Mouse (Mus musculus) MEL (cell line): ENCODE results near the gene Tas2r143. TPM values are rescaled to one million over a fixed set of nuclear protein-coding genes. Genes with fewer than 3 reads are reported as not detected.

Source experiments
- DNase-seq: peaks from one replicate; pipeline ENCODE4 v3.0.0; 2011; ENCODE audit warnings: low read depth, low spot score
- H3K27ac ChIP-seq: 2 replicates; pipeline ENCODE4 v1.5.1; 2012; ENCODE audit warnings: low read depth, mild to moderate bottlenecking, control low read depth, low read length, moderate library complexity; ENCODE audit not compliant: control insufficient read depth
- H3K27me3 ChIP-seq, 2 experiments: fragments of 150-350 bp in 1 of 2; sonication (generic) in 1 of 2; 2 replicates each; pipeline ENCODE4 v1.6.1; 2012; ENCODE audit warnings: low read length in 2 of 2, mild to moderate bottlenecking in 2 of 2, improper control_type of control experiment in 1 of 2, moderate library complexity in 1 of 2; ENCODE audit not compliant: insufficient read depth in 2 of 2, control insufficient read depth in 1 of 2
- H3K36me3 ChIP-seq, 2 experiments: 2 replicates each; pipeline ENCODE4 v1.6.1; 2012 to 2014; ENCODE audit warnings: low read length in 2 of 2, improper control_type of control experiment in 1 of 2, inconsistent platforms in 1 of 2, mild to moderate bottlenecking in 1 of 2; ENCODE audit not compliant: insufficient read depth in 2 of 2, control insufficient read depth in 1 of 2
- H3K4me1 ChIP-seq, 2 experiments: fragments of 150-350 bp in 1 of 2; sonication (generic) in 1 of 2; 2 replicates each; pipeline ENCODE4 v1.6.1; 2012; ENCODE audit warnings: low read length in 2 of 2, improper control_type of control experiment in 1 of 2, mild to moderate bottlenecking in 1 of 2; ENCODE audit not compliant: insufficient read depth in 2 of 2, control insufficient read depth in 1 of 2
- H3K4me3 ChIP-seq, 2 experiments: fragments of 150-350 bp in 1 of 2; sonication (generic) in 1 of 2; 2 replicates each; pipeline ENCODE4 v1.5.1; 2012; ENCODE audit warnings: low read depth in 2 of 2, low read length in 2 of 2, mild to moderate bottlenecking in 2 of 2, moderate library complexity in 2 of 2, control low read depth in 1 of 2, improper control_type of control experiment in 1 of 2; ENCODE audit not compliant: control insufficient read depth in 1 of 2, insufficient read depth in 1 of 2
- H3K79me2 ChIP-seq: 2 replicates; pipeline ENCODE4 v1.6.1; 2012; ENCODE audit warnings: mild to moderate bottlenecking, low read length, moderate library complexity; ENCODE audit not compliant: control insufficient read depth, poor library complexity, insufficient read depth
- H3K9ac ChIP-seq: 2 replicates; pipeline ENCODE4 v1.6.1; 2012; ENCODE audit warnings: low read depth, mild to moderate bottlenecking, control low read depth, low read length, moderate library complexity; ENCODE audit not compliant: control insufficient read depth, poor library complexity, severe bottlenecking
- H3K9me3 ChIP-seq: fragments of 150-350 bp; sonication (generic); replicated peaks from 2 replicates; pipeline ENCODE4 v1.6.1; 2012; ENCODE audit warnings: mild to moderate bottlenecking, low read length, improper control_type of control experiment, moderate library complexity; ENCODE audit not compliant: insufficient read depth
- BHLHE40 ChIP-seq: IDR thresholded peaks from 2 replicates; pipeline ENCODE4 v1.6.1; 2012; ENCODE audit warnings: low read depth, mild to moderate bottlenecking, inconsistent platforms, low read length, improper control_type of control experiment, borderline replicate concordance
- CHD1 ChIP-seq: IDR thresholded peaks from 2 replicates; pipeline ENCODE4 v1.6.1; 2012; ENCODE audit warnings: low read depth, mild to moderate bottlenecking, inconsistent platforms, low read length, improper control_type of control experiment
- E2F4 ChIP-seq: IDR thresholded peaks from 2 replicates; pipeline ENCODE4 v1.6.1; 2011; ENCODE audit warnings: low read depth, low read length, improper control_type of control experiment, borderline replicate concordance
- ELF1 ChIP-seq: IDR thresholded peaks from 2 replicates; pipeline ENCODE4 v1.6.1; 2014; ENCODE audit warnings: low read depth, mild to moderate bottlenecking, inconsistent platforms, low read length, improper control_type of control experiment, moderate library complexity
- EP300 ChIP-seq, 2 experiments: IDR thresholded peaks; 2 replicates each; pipeline ENCODE4 v1.6.1; 2011; ENCODE audit warnings: improper control_type of control experiment in 2 of 2, low read length in 2 of 2, low read depth in 1 of 2, mild to moderate bottlenecking in 1 of 2
- ETS1 ChIP-seq: IDR thresholded peaks from 2 replicates; pipeline ENCODE4 v1.6.1; 2012; ENCODE audit warnings: low read depth, mild to moderate bottlenecking, inconsistent platforms, low read length, improper control_type of control experiment, moderate library complexity
- GATA1 ChIP-seq: IDR thresholded peaks from 2 replicates; pipeline ENCODE4 v1.6.1; 2011; ENCODE audit warnings: low read depth, low read length, improper control_type of control experiment
- HCFC1 ChIP-seq: IDR thresholded peaks from 2 replicates; pipeline ENCODE4 v1.6.1; 2012; ENCODE audit warnings: low read depth, mild to moderate bottlenecking, inconsistent platforms, low read length, improper control_type of control experiment, moderate library complexity
- JUND ChIP-seq: IDR thresholded peaks from 2 replicates; pipeline ENCODE4 v1.6.1; 2011; ENCODE audit warnings: low read depth, mild to moderate bottlenecking, improper control_type of control experiment, low read length
- KAT2A ChIP-seq: conservative IDR thresholded peaks from 2 replicates; pipeline ENCODE4 v1.6.1; 2012; ENCODE audit warnings: low read depth, low read length, improper control_type of control experiment, inconsistent platforms
- MAFK ChIP-seq: IDR thresholded peaks from 2 replicates; pipeline ENCODE4 v1.6.1; 2011; ENCODE audit warnings: low read depth, mild to moderate bottlenecking, low read length, improper control_type of control experiment, borderline replicate concordance
- MEF2A ChIP-seq: IDR thresholded peaks from 2 replicates; pipeline ENCODE4 v1.6.1; 2014; ENCODE audit warnings: low read depth, mild to moderate bottlenecking, inconsistent platforms, low read length, improper control_type of control experiment; ENCODE audit not compliant: poor library complexity, insufficient replicate concordance, severe bottlenecking; ENCODE audit errors: extremely low read depth
- MXI1 ChIP-seq: IDR thresholded peaks from 2 replicates; pipeline ENCODE4 v1.6.1; 2011; ENCODE audit warnings: mild to moderate bottlenecking, low read depth, low read length, improper control_type of control experiment
- MYB ChIP-seq: IDR thresholded peaks from 2 replicates; pipeline ENCODE4 v1.6.1; 2011; ENCODE audit warnings: mild to moderate bottlenecking, low read depth, low read length, improper control_type of control experiment
- MYC ChIP-seq: IDR thresholded peaks from 2 replicates; pipeline ENCODE4 v1.6.1; 2011; ENCODE audit warnings: low read depth, mild to moderate bottlenecking, low read length, improper control_type of control experiment, moderate library complexity
- NELFE ChIP-seq: IDR thresholded peaks from 2 replicates; pipeline ENCODE4 v1.6.1; 2011; ENCODE audit warnings: low read depth, low read length, improper control_type of control experiment
- POLR2A ChIP-seq, 2 experiments: IDR thresholded peaks; 2 replicates each; pipeline ENCODE4 v1.6.1; 2011 to 2012; ENCODE audit warnings: low read length in 2 of 2, mild to moderate bottlenecking in 2 of 2, control low read depth in 1 of 2, improper control_type of control experiment in 1 of 2, low read depth in 1 of 2, moderate library complexity in 1 of 2; ENCODE audit not compliant: control insufficient read depth in 1 of 2, insufficient read depth in 1 of 2, poor library complexity in 1 of 2
- POLR2AphosphoS2 ChIP-seq: IDR thresholded peaks from 2 replicates; pipeline ENCODE4 v1.6.1; 2011; ENCODE audit warnings: low read length, improper control_type of control experiment
- RAD21 ChIP-seq: IDR thresholded peaks from 2 replicates; pipeline ENCODE4 v1.6.1; 2011; ENCODE audit warnings: mild to moderate bottlenecking, low read depth, low read length, improper control_type of control experiment
- RCOR1 ChIP-seq: IDR thresholded peaks from 2 replicates; pipeline ENCODE4 v1.6.1; 2012; ENCODE audit warnings: low read depth, mild to moderate bottlenecking, inconsistent platforms, low read length, improper control_type of control experiment
- SIN3A ChIP-seq: IDR thresholded peaks from 2 replicates; pipeline ENCODE4 v1.6.1; 2012; ENCODE audit warnings: low read length, improper control_type of control experiment, inconsistent platforms
- TAL1 ChIP-seq: IDR thresholded peaks from 2 replicates; pipeline ENCODE4 v1.6.1; 2012; ENCODE audit warnings: mild to moderate bottlenecking, inconsistent platforms, low read length, moderate library complexity, mixed read lengths
- TBP ChIP-seq: IDR thresholded peaks from 2 replicates; pipeline ENCODE4 v1.8.0; 2011; ENCODE audit warnings: low read depth, low read length, improper control_type of control experiment
- TCF12 ChIP-seq: IDR thresholded peaks from 2 replicates; pipeline ENCODE4 v1.6.1; 2014; ENCODE audit warnings: low read depth, mild to moderate bottlenecking, inconsistent platforms, low read length, improper control_type of control experiment, moderate library complexity
- UBTF ChIP-seq: IDR thresholded peaks from 2 replicates; pipeline ENCODE4 v1.6.1; 2012; ENCODE audit warnings: low read depth, mild to moderate bottlenecking, inconsistent platforms, low read length, improper control_type of control experiment, moderate library complexity, borderline replicate concordance; ENCODE audit not compliant: insufficient read depth
- USF2 ChIP-seq, 2 experiments: IDR thresholded peaks; 2 replicates each; pipeline ENCODE4 v1.6.1; 2011 to 2012; ENCODE audit warnings: improper control_type of control experiment in 2 of 2, low read length in 2 of 2, borderline replicate concordance in 1 of 2, inconsistent platforms in 1 of 2, low read depth in 1 of 2, mild to moderate bottlenecking in 1 of 2; ENCODE audit not compliant: insufficient read depth in 1 of 2
- ZC3H11A ChIP-seq: IDR thresholded peaks from 2 replicates; pipeline ENCODE4 v1.6.1; 2012; ENCODE audit warnings: low read depth, mild to moderate bottlenecking, inconsistent platforms, low read length, improper control_type of control experiment
- ZKSCAN1 ChIP-seq: IDR thresholded peaks from 2 replicates; pipeline ENCODE4 v1.6.1; 2012; ENCODE audit warnings: low read depth, mild to moderate bottlenecking, inconsistent platforms, low read length, improper control_type of control experiment, moderate library complexity
- ZNF384 ChIP-seq: IDR thresholded peaks from 2 replicates; pipeline ENCODE4 v1.6.1; 2012; ENCODE audit warnings: low read depth, mild to moderate bottlenecking, inconsistent platforms, low read length, improper control_type of control experiment
- polyA plus RNA-seq, 2 experiments: library from polyadenylated mRNA; stranded (reverse) in 1 of 2; unstranded in 1 of 2; fragments of >175 nt in 1 of 2; fragments of >200 nt in 1 of 2; gene quantifications; 2 replicates each; pipeline versions ENCODE4 v1.2.1 to v1.2.4; 2012; ENCODE audit warnings: low replicate concordance in 2 of 2, low read depth in 1 of 2; ENCODE audit not compliant: insufficient read length in 2 of 2, insufficient read depth in 1 of 2, missing spikeins in 1 of 2
- total RNA-seq: library from RNA; depleted of rRNA; stranded (reverse); fragments of 300-350 nt; gene quantifications from 2 replicates; pipeline ENCODE4 v1.2.3, GENCODE M21; 2012

Gene Tas2r143
- total and polyA plus RNA-seq, 3 experiments = not detected

- H3K4me3 ChIP-seq = no peak overlapping the region
- no peak for TF ChIP-seq MYB
- TF ChIP-seq NELFE = no peak
- TF ChIP-seq TCF12 = no peak
- no peak for TF ChIP-seq BHLHE40
- TF ChIP-seq ETS1 = no peak
- TF ChIP-seq TAL1 = no peak
- no peak for TF ChIP-seq KAT2A
- no peak for TF ChIP-seq ZKSCAN1
- TF ChIP-seq UBTF = no peak
- no peak for TF ChIP-seq MEF2A
- no peak for TF ChIP-seq SIN3A
- TF ChIP-seq POLR2A (IDR thresholded peaks at IDR 0.05; ENCODE audit: control insufficient read depth in 1 of 2, insufficient read depth in 1 of 2, low read depth in 1 of 2, low read length in 2 of 2, poor library complexity in 1 of 2) = no peak
- no peak for TF ChIP-seq ZC3H11A
- no peak for TF ChIP-seq ELF1
- no peak for TF ChIP-seq JUND
- TF ChIP-seq EP300 (IDR thresholded peaks at IDR 0.05; ENCODE audit: low read depth in 1 of 2, low read length in 2 of 2) = no peak
- TF ChIP-seq RAD21 = no peak
- no peak for TF ChIP-seq TBP
- TF ChIP-seq CHD1 = no peak
- TF ChIP-seq, all 39 proteins: peak for 0
- H3K36me3 ChIP-seq = no peaks in the 10 kb centered on the region
- no peaks in the 10 kb centered on the region for H3K9me3 ChIP-seq
- no peaks in the 10 kb centered on the region; a peak in 1 of 4 replicates for H3K4me1 ChIP-seq
- H3K79me2 ChIP-seq = no peaks in the 10 kb centered on the region
- H3K9ac ChIP-seq = no peak overlapping the region
- H3K27ac ChIP-seq = no peak overlapping the region
- DNase-seq = no peak
- H3K27me3 ChIP-seq = no peaks in the 10 kb centered on the region; a peak in 1 of 4 replicates
These were observed 22.8 kb upstream of the Tas2r143 start for GRCm38 (mm10) chr6:42377280-42377679.

GRCm38 (mm10) chr6:42379551-42379950 lies 20.5 kb upstream of the Tas2r143 start:
- DNase-seq = no peak
- no peaks in the 10 kb centered on the region for H3K4me1 ChIP-seq
- TF ChIP-seq MYC = no peak
- no peak for TF ChIP-seq POLR2A (IDR thresholded peaks at IDR 0.05; ENCODE audit: control insufficient read depth in 1 of 2, insufficient read depth in 1 of 2, low read depth in 1 of 2, low read length in 2 of 2, poor library complexity in 1 of 2)
- no peak for TF ChIP-seq RCOR1
- TF ChIP-seq ZNF384 = no peak
- no peak for TF ChIP-seq ETS1
- TF ChIP-seq TBP = no peak
- TF ChIP-seq EP300 (IDR thresholded peaks at IDR 0.05; ENCODE audit: low read depth in 1 of 2, low read length in 2 of 2) = no peak
- no peak for TF ChIP-seq POLR2AphosphoS2
- no peak for TF ChIP-seq MXI1
- TF ChIP-seq USF2 (IDR thresholded peaks at IDR 0.05; ENCODE audit: borderline replicate concordance in 1 of 2, insufficient read depth in 1 of 2, low read depth in 1 of 2, low read length in 2 of 2) = no peak
- TF ChIP-seq ELF1 = no peak
- TF ChIP-seq E2F4 = no peak
- TF ChIP-seq CHD1 = no peak
- TF ChIP-seq JUND = no peak
- no peak for TF ChIP-seq MAFK
- no peak for TF ChIP-seq HCFC1
- no peak for TF ChIP-seq RAD21
- no peak for TF ChIP-seq GATA1
- TF ChIP-seq NELFE = no peak
- no peak for TF ChIP-seq MEF2A
- H3K36me3 ChIP-seq = no peaks in the 10 kb centered on the region
- H3K79me2 ChIP-seq = no peaks in the 10 kb centered on the region
- H3K9me3 ChIP-seq = no peaks in the 10 kb centered on the region
- H3K27ac ChIP-seq = no peak overlapping the region
- peaks cover 2 to 6% of the 10 kb centered on the region in 2 experiments for H3K27me3 ChIP-seq
- H3K4me3 ChIP-seq = no peak overlapping the region
- H3K9ac ChIP-seq = no peak overlapping the region
